Comparison of ENCODE assay signal across 22 mouse cellular contexts in the genomic region with DNA sequence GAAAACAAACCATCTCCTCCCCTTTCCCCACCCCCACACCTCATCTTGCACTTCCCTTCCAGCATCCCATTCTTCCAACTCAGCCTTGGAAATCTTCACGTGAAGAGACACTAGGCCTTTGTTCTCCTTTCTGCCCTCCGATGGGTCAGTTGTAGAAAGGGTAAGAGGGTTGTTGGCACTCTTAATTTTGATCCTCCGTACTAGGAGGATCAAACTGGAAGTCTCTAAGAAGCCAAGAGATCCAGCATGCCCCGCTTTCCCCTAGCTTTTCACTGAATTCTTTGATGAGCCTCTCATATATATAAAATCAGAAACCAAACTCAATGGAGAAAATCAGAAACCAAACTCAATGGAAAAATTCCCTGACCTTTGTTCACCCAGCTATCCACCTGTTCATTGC. TPM values are rescaled to one million over a fixed set of nuclear protein-coding genes. Genes with fewer than 3 reads are reported as not detected.
"Had no signal": no experiment of that assay in that cellular context is flagged by ENCODE, and none has a peak within 500 bp of the region (broad histone marks: within the 10 kb centered on the region; RNA-seq: fewer than 3 reads in every experiment).

No protein-coding gene starts in this region.

- H3K9ac ChIP-seq: kidney, embryonic 15.5 days; limb, embryonic 13.5 days; liver, embryonic 12.5 days; liver, embryonic 15.5 days; lung, embryonic 14.5 days; midbrain, embryonic 13.5 days had no signal

- H3K27me3 ChIP-seq: kidney, embryonic 15.5 days; limb, embryonic 13.5 days; liver, embryonic 12.5 days; liver, embryonic 15.5 days; midbrain, embryonic 13.5 days had no signal

- H3K4me3 ChIP-seq: kidney, embryonic 15.5 days; limb, embryonic 10.5 days; limb, embryonic 13.5 days; liver, embryonic 12.5 days; liver, embryonic 15.5 days; midbrain, embryonic 13.5 days had no signal

- H3K36me3 ChIP-seq: kidney, embryonic 15.5 days; limb, embryonic 10.5 days; limb, embryonic 13.5 days; midbrain, embryonic 13.5 days had no signal

- ATAC-seq: liver, embryonic 12.5 days; lung, postnatal 0 days; midbrain, embryonic 13.5 days; midbrain, embryonic 16.5 days had no signal

- H3K27ac ChIP-seq: kidney, embryonic 15.5 days; limb, embryonic 10.5 days; limb, embryonic 13.5 days; liver, embryonic 12.5 days; liver, embryonic 15.5 days; macrophage; midbrain, embryonic 13.5 days had no signal

- H3K9me3 ChIP-seq: kidney, embryonic 15.5 days; limb, embryonic 10.5 days; limb, embryonic 13.5 days; liver, embryonic 12.5 days; liver, embryonic 15.5 days; midbrain, embryonic 13.5 days had no signal

- H3K4me2 ChIP-seq: kidney, embryonic 15.5 days; limb, embryonic 13.5 days; liver, embryonic 12.5 days; liver, embryonic 15.5 days; lung, embryonic 14.5 days; midbrain, embryonic 13.5 days had no signal

- DNase-seq: kidney, adult 8-10 months; kidney, postnatal 10 days; kidney, postnatal 36 days; layer of hippocampus, postnatal 36 days; liver; lung, embryonic 14.5 days; thymus, adult 18-20 months; thymus, postnatal 36 days had no signal

RNA-seq across cellular contexts. Expression of a gene that starts 33.1 kb away (rescaled TPM):
- total RNA-seq: layer of hippocampus, postnatal 36 days; left cerebral cortex, postnatal 14 days had no signal
- polyA plus RNA-seq: kidney, embryonic 15.5 days; limb, embryonic 10.5 days; liver, embryonic 15.5 days; lung, embryonic 14.5 days; lung, postnatal 0 days; macrophage; midbrain, embryonic 16.5 days; neural tube, embryonic 14.5 days; small intestine, adult 2 months; spleen, adult 2 months; stomach, embryonic 16.5 days had no signal
